Mouse (Mus musculus): ENCODE results near the gene Pbld1. TPM values are rescaled to one million over a fixed set of nuclear protein-coding genes. Genes with fewer than 3 reads are reported as not detected.

Gene Pbld1
- polyA plus RNA-seq, 1 experiment from 2014 or later = 6.9 TPM

Other genes starting within 250 kb of the Pbld1 start
- gene Tet1, start 151.2 kb upstream of the Pbld1 start, polyA plus RNA-seq (2015; fragmentation: Nextera tagmentation; extraction: Ambion mirVana) = 15.3 and 20.5 TPM in 2 replicates
- 13.4 and 13.9 TPM in 2 replicates for gene Slc25a16, start 139.5 kb upstream of the Pbld1 start, polyA plus RNA-seq (2015; fragmentation: Nextera tagmentation; extraction: Ambion mirVana)
- 13.1 and 15.1 TPM in 2 replicates for gene Dna2, start 113.1 kb upstream of the Pbld1 start, polyA plus RNA-seq (2015; fragmentation: Nextera tagmentation; extraction: Ambion mirVana)
- gene Rufy2, start 79.9 kb upstream of the Pbld1 start, polyA plus RNA-seq (2015; fragmentation: Nextera tagmentation; extraction: Ambion mirVana) = 21.9 TPM in 2 replicates
- 84.1 and 86.5 TPM in 2 replicates for gene Hnrnph3, start 35.9 kb upstream of the Pbld1 start, polyA plus RNA-seq (2015; fragmentation: Nextera tagmentation; extraction: Ambion mirVana)
- 5.2 and 5.9 TPM in 2 replicates for gene Pbld2, start 35.8 kb upstream of the Pbld1 start, polyA plus RNA-seq (2015; fragmentation: Nextera tagmentation; extraction: Ambion mirVana)
- not detected in 2 replicates for gene Atoh7, start 39.5 kb downstream of the Pbld1 start, polyA plus RNA-seq (2015; fragmentation: Nextera tagmentation; extraction: Ambion mirVana)
- gene Mypn, start 143.8 kb downstream of the Pbld1 start, polyA plus RNA-seq (2015; fragmentation: Nextera tagmentation; extraction: Ambion mirVana) = 0.09 and 2.2 TPM in 2 replicates
- 39.9 and 41.1 TPM in 2 replicates for gene Herc4, start 183.6 kb downstream of the Pbld1 start, polyA plus RNA-seq (2015; fragmentation: Nextera tagmentation; extraction: Ambion mirVana)